Mouse (Mus musculus): ENCODE measurements around the gene Map6d1.

DNA sequence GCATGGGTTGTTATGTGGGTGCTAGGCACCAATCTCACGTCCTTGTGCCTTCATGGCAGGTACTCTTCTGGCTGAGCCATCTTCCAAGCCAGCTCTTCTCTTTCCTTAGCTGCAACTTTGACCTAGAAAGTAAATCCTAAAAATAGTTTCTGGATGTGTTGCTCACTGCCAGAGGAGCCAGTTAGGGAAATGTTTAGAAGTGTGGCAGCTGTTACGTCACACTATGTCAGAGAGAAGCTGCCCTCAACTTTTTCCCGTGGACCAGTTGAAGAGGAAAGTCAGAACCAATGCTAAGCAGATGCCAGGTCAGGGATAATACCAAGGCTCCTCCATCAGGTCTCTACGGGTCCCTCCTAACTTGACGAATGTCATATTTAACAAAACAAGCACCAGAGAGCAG lies 38.2 kb upstream of the Map6d1 start:
- no peak for TF ChIP-seq TAL1 (IDR thresholded peaks at IDR 0.05; ENCODE audit: low read length)
- no peak for TF ChIP-seq GATA1 (IDR thresholded peaks at IDR 0.05; ENCODE audit: low read length)
